Comparison of ENCODE assay signal across 10 mouse cellular contexts in the genomic region with DNA sequence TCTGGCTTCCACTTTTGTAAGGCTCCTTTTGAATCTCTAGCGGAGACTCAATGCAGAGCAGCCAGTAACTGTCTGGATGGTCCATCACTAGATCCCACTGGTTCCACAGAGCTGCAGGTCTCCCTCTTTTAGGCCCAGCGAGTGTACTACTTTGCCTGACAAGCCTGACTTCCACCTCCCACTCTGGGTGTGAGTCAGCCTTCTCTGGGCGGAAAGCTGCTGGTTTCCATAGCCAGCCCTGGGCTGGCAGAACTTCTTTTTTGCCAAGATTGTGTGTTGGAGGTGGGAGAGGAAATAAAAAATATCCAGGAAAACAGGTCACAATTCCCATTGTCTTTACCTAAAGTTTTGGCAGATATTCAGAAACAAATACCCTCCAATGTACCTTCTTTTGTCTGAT. TPM values are rescaled to one million over a fixed set of nuclear protein-coding genes. Genes with fewer than 3 reads are reported as not detected.
DNase-seq lines count a peak whose midpoint lies in the region; ATAC-seq and TF ChIP-seq lines count a peak whose summit lies in the region.
"Had no signal": no experiment of that assay in that cellular context is flagged by ENCODE, and none has a peak within 500 bp of the region (broad histone marks: within the 10 kb centered on the region; RNA-seq: fewer than 3 reads in every experiment).

No protein-coding gene starts in this region.

- TF ChIP-seq CTCF in embryonic fibroblast, embryonic 13.5 days (IDR thresholded peaks at IDR 0.05; ENCODE audit: borderline replicate concordance, insufficient read depth, low read length) = no peak

- peak overlapping the region; percentile 58 for H3K27ac ChIP-seq in embryonic fibroblast, embryonic 13.5 days (ENCODE audit: insufficient read depth, low read length)
- H3K27ac ChIP-seq in midbrain, embryonic 11.5 days (ENCODE audit: low read depth, low read length) = no peak overlapping the region
- H3K27ac ChIP-seq in forebrain, embryonic 15.5 days (replicated peaks) = no peak overlapping the region

- H3K9me3 ChIP-seq in midbrain, embryonic 11.5 days (ENCODE audit: control insufficient read depth, low read length) = no peaks in the 10 kb centered on the region
- no peaks in the 10 kb centered on the region for H3K9me3 ChIP-seq in forebrain, embryonic 15.5 days

- H3K9ac ChIP-seq in midbrain, embryonic 11.5 days (ENCODE audit: low read length) = no peak overlapping the region
- no peak overlapping the region for H3K9ac ChIP-seq in forebrain, embryonic 15.5 days (replicated peaks)

- no peaks in the 10 kb centered on the region for H3K36me3 ChIP-seq in midbrain, embryonic 11.5 days (ENCODE audit: control insufficient read depth, insufficient read depth, low read length)
- H3K36me3 ChIP-seq in forebrain, embryonic 15.5 days = no peaks in the 10 kb centered on the region

- DNase-seq in adrenal gland, postnatal 14 days = peak; percentile 40
- no peak for DNase-seq in adrenal gland, postnatal 4 days (ENCODE audit: low spot score in 2 of 2)
- peak; percentile 16 to 25 for DNase-seq in layer of hippocampus, adult 8-10 months (ENCODE audit: low spot score in 2 of 2)
- DNase-seq in layer of hippocampus, postnatal 14 days (ENCODE audit: low spot score in 2 of 2) = no peak
- peak; percentile 37 to 39 for DNase-seq in left cerebral cortex, postnatal 14 days (ENCODE audit: low spot score in 2 of 2)
- no peak for DNase-seq in midbrain, embryonic 11.5 days (ENCODE audit: low spot score, missing footprints)
- DNase-seq: cerebellum, adult 9-10 months had no signal

- intact Hi-C loops in left cerebral cortex, postnatal 14 days (cut with DNase I) = no loop called here

- 88% methylated on average over 3 of the region's 3 CpGs for WGBS in midbrain, embryonic 11.5 days
- 79% methylated on average over 3 of the region's 3 CpGs for WGBS in forebrain, embryonic 15.5 days

- no peaks in the 10 kb centered on the region for H3K27me3 ChIP-seq in midbrain, embryonic 11.5 days (ENCODE audit: control insufficient read depth, insufficient read depth, low read length)
- H3K27me3 ChIP-seq in forebrain, embryonic 15.5 days = no peaks in the 10 kb centered on the region

- ATAC-seq in midbrain, embryonic 11.5 days (ENCODE audit: low FRiP score) = no peak
- no peak for ATAC-seq in forebrain, embryonic 15.5 days (replicated peaks)

- H3K4me2 ChIP-seq in midbrain, embryonic 11.5 days = no peak overlapping the region
- no peak overlapping the region for H3K4me2 ChIP-seq in forebrain, embryonic 15.5 days (replicated peaks)

- TF ChIP-seq POLR2A in embryonic fibroblast, embryonic 13.5 days (IDR thresholded peaks at IDR 0.05; ENCODE audit: low read depth, low read length) = no peak

- no peak overlapping the region for H3K4me3 ChIP-seq in embryonic fibroblast, embryonic 13.5 days (ENCODE audit: insufficient read depth, low read length)
- H3K4me3 ChIP-seq in midbrain, embryonic 11.5 days (ENCODE audit: low read depth, low read length) = no peak overlapping the region
- H3K4me3 ChIP-seq in forebrain, embryonic 15.5 days = no peak overlapping the region

- H3K4me1 ChIP-seq in embryonic fibroblast, embryonic 13.5 days (ENCODE audit: control insufficient read depth, insufficient read depth, low read length) = peaks cover 7% of the 10 kb centered on the region
- H3K4me1 ChIP-seq in midbrain, embryonic 11.5 days (ENCODE audit: control insufficient read depth, insufficient read depth, low read length) = no peaks in the 10 kb centered on the region
- H3K4me1 ChIP-seq in forebrain, embryonic 15.5 days = no peaks in the 10 kb centered on the region

RNA-seq across cellular contexts. Expression of a gene that starts 17.9 kb away (rescaled TPM):
- total RNA-seq in adrenal gland, postnatal 14 days (2021) = 19.5 and 35.1 TPM in 2 replicates
- total RNA-seq in adrenal gland, postnatal 4 days (2021) = 10 to 100 TPM; 34.7 to 37.2 TPM
- total RNA-seq in layer of hippocampus, adult 8-10 months (2022) = 10 to 100 TPM; 16.0 to 32.9 (median 21.3) TPM
- 10 to 100 TPM; 18.7 to 19.9 TPM for total RNA-seq in layer of hippocampus, postnatal 14 days (2021)
- polyA plus RNA-seq in embryonic fibroblast, embryonic 13.5 days (2011; ENCODE audit: insufficient read length, low read depth, missing spikeins) = 0.97 and 3.2 TPM in 2 replicates
- 10 to 100 TPM; 15.3 to 17.4 TPM for total RNA-seq in left cerebral cortex, postnatal 14 days (2021)
- polyA plus RNA-seq in midbrain, embryonic 11.5 days (2014; fragmentation: Nextera tagmentation; extraction: Ambion mirVana) = 7.2 and 9.2 TPM in 2 replicates
- polyA plus RNA-seq in forebrain, embryonic 15.5 days (2015; fragmentation: Nextera tagmentation; extraction: Ambion mirVana) = 8.4 and 8.6 TPM in 2 replicates
- polyA plus RNA-seq: C2C12 had no signal

RNA-seq across cellular contexts. Expression of a gene that starts 18.1 kb away (rescaled TPM):
- total RNA-seq in adrenal gland, postnatal 14 days (2021) = 5.4 and 5.8 TPM in 2 replicates
- 1 to 10 TPM; 9.1 to 9.3 TPM for total RNA-seq in adrenal gland, postnatal 4 days (2021)
- total RNA-seq in layer of hippocampus, adult 8-10 months (2022) = 10 to 100 TPM; 17.7 to 19.5 (median 18.8) TPM
- total RNA-seq in layer of hippocampus, postnatal 14 days (2021) = 10 to 100 TPM; 18.4 to 21.9 TPM
- 7.2 and 8.4 TPM in 2 replicates for polyA plus RNA-seq in embryonic fibroblast, embryonic 13.5 days (2011; ENCODE audit: insufficient read length, low read depth, missing spikeins)
- 10 to 100 TPM; 26.2 to 26.3 TPM for total RNA-seq in left cerebral cortex, postnatal 14 days (2021)
- 10.9 and 12.1 TPM in 2 replicates for polyA plus RNA-seq in midbrain, embryonic 11.5 days (2014; fragmentation: Nextera tagmentation; extraction: Ambion mirVana)
- polyA plus RNA-seq in forebrain, embryonic 15.5 days (2015; fragmentation: Nextera tagmentation; extraction: Ambion mirVana) = 12.8 and 14.1 TPM in 2 replicates

RNA-seq across cellular contexts. Expression of a gene that starts 41.8 kb away (rescaled TPM):
- 17.7 and 21.4 TPM in 2 replicates for total RNA-seq in adrenal gland, postnatal 14 days (2021)
- 10 to 100 TPM; 27.7 to 38.2 TPM for total RNA-seq in adrenal gland, postnatal 4 days (2021)
- 10 to 100 TPM; 19.9 to 29.8 (median 26.1) TPM for total RNA-seq in layer of hippocampus, adult 8-10 months (2022)
- total RNA-seq in layer of hippocampus, postnatal 14 days (2021) = 10 to 100 TPM; 22.6 to 29.3 TPM
- 118 and 166 TPM in 2 replicates for polyA plus RNA-seq in embryonic fibroblast, embryonic 13.5 days (2011; ENCODE audit: insufficient read length, low read depth, missing spikeins)
- total RNA-seq in left cerebral cortex, postnatal 14 days (2021) = 10 to 100 TPM; 30.0 to 33.7 TPM
- polyA plus RNA-seq in midbrain, embryonic 11.5 days (2014; fragmentation: Nextera tagmentation; extraction: Ambion mirVana) = 67.0 and 75.4 TPM in 2 replicates
- polyA plus RNA-seq in forebrain, embryonic 15.5 days (2015; fragmentation: Nextera tagmentation; extraction: Ambion mirVana) = 78.8 and 79.1 TPM in 2 replicates

Comparison
In these comparisons a context has a peak if more than half of its experiments do, and no peak if none do; other contexts are left out.
1. DNase-seq: peak in adrenal gland, postnatal 14 days (single experiment), layer of hippocampus, adult 8-10 months (2 of 2) and left cerebral cortex, postnatal 14 days (2 of 2); none in adrenal gland, postnatal 4 days (0 of 2), layer of hippocampus, postnatal 14 days (0 of 2) and midbrain, embryonic 11.5 days (single experiment).